Mouse (Mus musculus) c-Kit-positive CD71-positive TER-119-negative erythroid progenitor cells, embryonic 14.5 days (primary cell): ENCODE measurements around the gene 4833427G06Rik.
"Not testable (repeated sequence)": the region's sequence is repeated elsewhere in the genome, so short reads cannot be mapped to it uniquely, and the experiment has no call there.

Experiments
- DNase-seq: peaks from one replicate; pipeline ENCODE4 v3.0.0-alpha.2; 2013; ENCODE audit warnings: low read depth

The 4833427G06Rik gene

DNA sequence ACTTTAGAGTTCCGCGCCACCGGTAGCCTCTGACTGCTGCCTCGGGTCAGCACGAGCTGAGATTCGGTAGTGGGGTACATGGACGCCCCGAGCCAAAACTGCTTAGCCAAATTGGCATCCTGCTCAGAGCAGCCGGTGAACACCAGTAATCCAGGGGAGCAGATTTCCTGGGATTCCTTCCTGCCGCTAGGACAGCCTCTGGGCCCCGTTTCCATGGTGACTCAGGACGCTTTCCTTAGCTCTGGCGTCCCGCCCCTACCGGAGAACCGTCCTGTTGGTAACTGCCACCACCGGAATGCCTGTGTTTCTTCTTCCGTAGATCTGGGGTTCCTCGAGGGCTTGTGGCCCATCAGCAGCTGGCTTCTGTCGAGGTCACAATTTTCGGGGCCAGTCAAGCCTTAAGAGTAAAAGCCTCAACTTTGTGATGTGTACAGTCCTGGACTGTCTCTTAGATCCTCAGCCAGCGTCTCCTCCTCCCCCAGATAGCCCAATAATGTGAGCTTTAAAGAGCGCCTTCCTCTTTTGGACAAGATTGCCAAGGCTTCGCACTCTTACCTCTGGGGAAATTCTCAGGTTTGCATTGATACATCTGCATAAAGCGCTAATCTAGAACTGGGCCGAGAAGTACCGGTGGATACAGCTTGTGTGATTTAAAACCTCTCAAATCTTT is at the start of gene 4833427G06Rik:
Gene 4833427G06Rik, minus strand, starts transcription at position 323 of the 670 bp plus-strand sequence.
- DNase-seq = no peak

GRCm38 (mm10) chr9:51147294-51147693 is 45.4 kb upstream of the 4833427G06Rik start:
- DNase-seq = no peak

DNA sequence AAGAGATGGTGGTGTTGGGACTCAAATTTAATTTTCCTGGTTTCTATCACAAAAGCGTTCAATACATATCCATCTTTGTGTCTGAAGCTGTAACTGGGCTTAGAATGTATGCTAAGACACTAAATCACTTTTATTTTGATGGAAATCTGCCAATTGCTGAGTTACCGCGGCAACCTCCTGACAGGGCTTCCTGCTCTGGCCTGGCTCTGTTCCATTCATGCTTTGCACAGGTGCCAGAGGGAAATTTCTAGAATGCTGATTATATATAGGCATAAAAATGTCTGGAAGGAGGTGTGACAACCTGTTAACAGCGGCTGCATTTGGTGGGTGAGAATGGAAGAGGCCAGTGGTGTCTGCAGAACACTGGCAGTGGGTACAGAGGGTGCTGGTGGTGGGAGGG is 44.6 kb upstream of the 4833427G06Rik start:
- DNase-seq = no peak

DNA sequence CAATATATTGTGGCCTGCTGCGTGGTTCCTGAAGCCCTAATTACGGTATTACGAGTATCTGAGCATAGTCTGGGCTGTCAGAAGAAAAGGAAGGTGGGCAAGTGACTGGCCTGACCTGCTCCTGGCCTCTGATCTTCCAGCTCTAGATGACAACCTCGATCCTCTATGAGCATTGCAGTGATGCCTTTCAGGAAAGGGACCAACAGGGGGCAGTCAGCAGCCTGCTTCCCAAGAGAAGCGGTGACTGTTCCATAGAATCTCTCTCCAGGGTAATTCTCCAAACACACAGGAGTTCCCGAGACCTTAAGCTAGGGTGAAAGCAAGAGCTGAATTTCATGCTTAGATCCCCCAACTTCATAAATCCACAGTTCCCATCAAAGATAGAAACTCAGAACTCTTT is 42.3 kb upstream of the 4833427G06Rik start:
- DNase-seq = no peak

DNA sequence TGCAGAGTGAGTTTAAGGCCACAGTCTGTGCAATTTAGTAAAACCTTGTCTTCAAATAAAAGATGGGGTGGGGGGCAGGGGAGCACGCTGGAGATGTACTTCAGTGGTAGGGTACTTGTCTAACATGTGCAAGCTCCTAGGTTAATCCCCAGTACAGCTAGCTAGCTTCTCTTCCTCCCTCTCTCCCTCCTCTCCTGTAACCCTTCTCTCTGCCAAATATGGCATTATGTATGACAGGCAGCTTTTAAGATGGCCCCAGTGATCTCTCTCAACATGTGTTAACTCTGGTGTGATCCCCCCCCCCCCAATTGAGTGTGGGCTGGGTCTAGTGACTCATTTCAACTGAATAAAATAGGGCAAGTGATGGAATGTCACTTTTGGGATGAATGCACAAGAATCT is 41.6 kb upstream of the 4833427G06Rik start:
- DNase-seq = no peak

DNA sequence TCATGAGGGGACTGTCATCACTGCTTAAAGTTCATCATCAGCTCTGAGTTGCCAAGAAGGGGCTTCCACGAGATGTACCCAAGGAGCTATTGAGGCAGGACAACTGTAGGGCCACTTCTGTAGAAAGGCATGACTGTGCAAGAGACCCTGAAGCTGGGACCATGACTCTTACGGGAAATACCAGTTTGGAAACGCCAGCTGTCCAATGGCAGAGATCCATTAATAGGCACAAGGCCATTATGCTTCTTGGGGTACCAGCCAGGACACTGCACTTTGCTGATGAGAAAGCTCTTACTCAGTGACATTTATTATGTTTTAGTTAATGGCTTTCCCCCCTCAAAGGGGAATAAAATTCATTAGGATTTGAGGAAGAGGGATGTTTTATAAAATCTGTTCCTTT is 38.8 kb upstream of the 4833427G06Rik start:
- DNase-seq = no peak

DNA sequence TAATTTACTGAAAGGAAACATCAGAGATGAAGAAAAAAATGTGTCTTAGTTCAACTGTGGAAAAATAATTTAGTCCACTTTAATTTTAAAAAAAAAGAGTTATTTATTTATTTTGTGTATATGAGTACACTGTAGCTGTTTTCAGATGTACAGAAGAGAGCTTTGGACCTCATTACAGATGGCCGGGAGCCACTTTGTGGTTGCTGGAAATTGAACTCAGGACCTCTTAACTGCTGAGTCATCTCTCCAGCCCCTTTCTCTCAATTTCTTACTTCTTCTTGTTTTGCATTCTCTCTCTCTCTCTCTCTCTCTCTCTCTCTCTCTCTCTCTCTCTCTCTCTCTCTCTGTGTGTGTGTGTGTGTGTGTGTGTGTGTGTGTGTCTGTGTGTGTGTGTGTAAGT is 37.5 kb upstream of the 4833427G06Rik start:
- not testable (repeated sequence) for DNase-seq

GRCm38 (mm10) chr9:51138301-51138700 is 36.4 kb upstream of the 4833427G06Rik start:
- DNase-seq = no peak

DNA sequence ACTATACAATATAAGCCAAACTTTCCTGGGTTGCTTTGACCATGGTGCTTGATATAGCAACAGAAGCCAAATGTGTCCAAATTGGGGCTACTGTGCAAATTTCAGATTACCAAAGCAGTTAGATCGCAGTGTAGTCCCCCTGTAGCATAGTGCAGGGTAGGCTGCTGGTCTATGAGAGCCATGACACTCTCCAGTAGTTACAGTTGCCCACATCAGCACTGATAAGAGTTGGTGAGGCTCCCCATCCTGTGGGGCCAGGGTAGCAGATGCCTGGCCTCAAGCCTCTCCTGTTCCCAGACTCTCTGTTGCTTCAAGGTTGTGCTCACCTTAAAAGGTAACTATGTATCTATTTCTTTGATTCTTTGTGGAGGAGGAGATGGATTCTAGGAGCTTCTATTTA is 36.0 kb upstream of the 4833427G06Rik start:
- no peak for DNase-seq

- no peak for DNase-seq
Observed at GRCm38 (mm10) chr9:51137432-51137831, 35.6 kb upstream of the 4833427G06Rik start.

- DNase-seq = peak; percentile 29
Observed at GRCm38 (mm10) chr9:51136985-51137384, 35.1 kb upstream of the 4833427G06Rik start.

- no peak for DNase-seq
Observed at GRCm38 (mm10) chr9:51114767-51115166, 12.9 kb upstream of the 4833427G06Rik start.

GRCm38 (mm10) chr9:51105751-51106150 is 3.9 kb upstream of the 4833427G06Rik start:
- no peak for DNase-seq

GRCm38 (mm10) chr9:51103808-51104514 is 2.1 kb upstream of the 4833427G06Rik start:
- no peak for DNase-seq

DNA sequence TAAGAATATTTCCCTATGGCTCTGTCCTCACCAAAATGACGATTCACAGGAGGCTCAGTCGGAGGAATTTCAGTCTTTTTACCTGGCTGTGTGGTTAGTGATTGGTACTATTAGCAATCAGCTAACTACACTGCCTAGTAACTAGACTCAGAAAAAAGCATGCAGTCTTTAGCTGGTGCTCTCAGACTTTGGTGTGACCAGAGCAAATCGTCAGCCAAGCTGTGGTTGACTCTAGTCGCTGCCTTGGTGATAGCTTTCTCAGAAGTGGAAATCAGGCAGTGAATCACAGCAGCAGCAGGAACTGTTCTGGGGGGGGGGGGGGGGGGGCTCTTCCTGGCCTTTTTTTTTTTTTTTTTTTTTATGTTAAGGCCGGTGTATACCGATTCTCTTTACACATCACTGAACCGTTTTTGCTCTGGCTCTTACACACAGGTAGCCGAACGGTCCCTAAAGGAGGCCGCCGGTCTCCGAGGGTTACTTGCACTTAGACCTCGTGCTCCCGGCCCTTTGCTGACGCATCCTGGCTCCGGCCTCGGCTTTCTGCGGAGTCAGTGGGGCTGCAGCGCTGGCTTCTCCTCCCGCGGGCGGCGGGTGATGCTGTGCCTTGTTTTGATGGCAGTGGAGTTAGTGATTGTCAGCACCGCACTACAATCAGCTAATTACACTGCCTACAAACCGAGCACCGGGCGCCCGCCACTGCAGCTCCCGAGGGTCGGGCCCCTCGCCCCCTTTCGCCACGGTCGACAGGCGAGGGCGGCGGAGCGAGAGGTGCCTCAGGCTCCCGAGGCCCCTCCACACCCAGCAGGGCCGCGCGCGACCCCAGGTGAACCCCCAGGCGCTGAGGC is 1.3 kb upstream of the 4833427G06Rik start:
- no peak for DNase-seq

DNA sequence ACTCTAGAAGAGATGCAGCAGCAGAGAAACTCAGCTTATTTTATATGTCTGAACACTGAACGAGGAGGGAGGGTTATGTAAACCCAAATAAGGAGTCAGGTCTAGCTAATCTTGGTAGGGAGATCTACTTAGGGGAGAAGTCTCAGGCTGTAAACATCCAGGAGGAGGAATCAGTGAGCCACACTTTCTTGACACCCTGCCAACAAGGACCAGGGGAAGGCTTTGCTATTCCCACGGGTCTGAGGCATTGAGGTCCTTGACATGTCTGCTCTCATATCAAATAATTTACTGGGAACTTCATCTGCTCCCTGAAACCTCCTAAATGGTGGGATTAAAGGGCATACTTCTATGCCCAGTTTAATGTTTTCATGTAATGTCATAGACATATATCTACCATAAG is 5.6 kb downstream of the 4833427G06Rik start:
- DNase-seq = no peak

DNA sequence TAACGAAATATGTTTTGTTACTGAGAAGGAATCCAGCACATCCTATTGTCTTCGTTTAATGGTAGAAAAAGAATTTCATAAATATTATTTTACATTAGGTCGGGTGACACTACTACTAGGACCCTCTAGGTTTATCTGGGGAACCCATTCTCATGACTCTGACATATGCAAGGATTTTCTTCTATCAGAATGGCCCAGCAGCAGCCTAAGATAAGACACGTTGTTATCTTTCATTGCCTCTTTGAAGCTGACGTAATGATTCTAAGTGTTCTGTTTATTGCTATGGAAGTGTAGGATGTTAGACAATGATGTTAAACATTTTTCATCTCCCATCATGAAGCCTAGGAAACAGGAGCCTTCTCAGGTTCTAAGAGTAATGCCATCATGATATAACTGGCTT is 8.2 kb downstream of the 4833427G06Rik start:
- DNase-seq = peak; percentile 52

DNA sequence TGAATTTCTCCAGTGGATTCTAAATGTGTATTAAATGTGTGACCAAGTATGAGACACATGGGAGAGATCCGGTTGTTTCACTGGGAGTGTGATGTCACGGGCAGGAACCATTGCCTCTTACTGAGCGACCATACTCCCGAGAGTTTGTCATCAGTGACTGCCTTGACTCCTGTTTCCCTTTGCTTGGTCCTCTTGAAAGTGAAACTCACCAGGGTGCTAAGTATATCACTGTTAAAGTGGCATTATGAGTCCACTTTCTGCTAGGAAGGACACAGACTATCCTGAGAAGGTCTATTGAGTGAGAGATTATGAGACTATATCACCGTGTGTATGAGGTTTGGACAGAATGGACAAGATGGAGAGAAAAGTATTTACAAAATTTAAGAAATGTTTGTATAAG is 20.3 kb downstream of the 4833427G06Rik start:
- no peak for DNase-seq

DNA sequence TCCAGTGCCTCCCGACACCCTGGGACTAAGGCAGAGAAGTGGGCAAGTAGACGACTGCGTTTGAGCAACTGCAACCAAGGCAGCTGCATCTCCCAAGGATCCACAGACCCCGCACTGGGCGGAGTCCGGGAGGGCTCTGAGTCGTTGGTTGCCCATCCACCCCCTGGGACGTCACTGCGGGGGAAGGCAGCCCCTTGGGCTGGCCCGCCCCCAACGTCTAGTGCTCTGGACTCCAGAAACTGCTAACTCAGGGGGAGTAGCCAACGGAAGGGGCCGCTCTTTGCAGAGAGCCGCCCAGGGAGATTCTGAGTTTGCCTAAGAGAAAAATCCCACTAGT is 24.9 kb downstream of the 4833427G06Rik start, which contains the start of gene Layn:
Gene Layn, minus strand, starts transcription at position 116 of the 337 bp plus-strand sequence.
- DNase-seq = peak; percentile 44

DNA sequence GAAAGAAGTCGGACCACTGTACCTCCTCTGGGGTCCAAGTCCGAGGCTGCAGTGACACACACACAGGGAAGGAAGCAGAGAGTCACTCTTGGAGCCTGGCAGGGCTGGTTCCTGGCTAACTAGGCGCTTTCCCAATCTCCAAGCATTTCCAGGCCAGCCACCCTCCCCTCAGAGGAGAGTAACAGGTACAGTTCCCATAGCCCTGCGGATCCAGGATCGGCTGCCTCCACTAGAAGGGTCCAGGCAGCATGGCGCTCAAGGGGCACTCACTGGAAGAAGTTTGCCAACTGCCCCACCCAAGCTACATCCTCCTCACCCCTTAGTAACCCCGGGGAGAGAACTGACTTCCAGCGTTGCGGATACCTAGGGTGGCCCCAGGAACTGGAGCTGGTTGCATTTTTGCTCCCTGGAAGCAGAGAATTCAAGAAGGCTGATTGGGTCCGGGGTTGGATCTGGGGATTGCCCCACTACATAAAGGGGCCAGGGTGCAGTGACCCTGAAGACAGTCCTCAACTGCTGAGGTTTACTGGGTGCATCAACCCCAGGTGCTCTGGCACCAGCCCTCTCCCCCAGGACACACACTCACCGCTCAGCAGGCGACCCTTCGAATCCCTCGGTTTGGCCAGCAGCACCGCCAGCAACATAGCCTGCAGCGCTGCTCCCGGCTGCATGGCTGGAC is 25.4 kb downstream of the 4833427G06Rik start:
- no peak for DNase-seq

DNA sequence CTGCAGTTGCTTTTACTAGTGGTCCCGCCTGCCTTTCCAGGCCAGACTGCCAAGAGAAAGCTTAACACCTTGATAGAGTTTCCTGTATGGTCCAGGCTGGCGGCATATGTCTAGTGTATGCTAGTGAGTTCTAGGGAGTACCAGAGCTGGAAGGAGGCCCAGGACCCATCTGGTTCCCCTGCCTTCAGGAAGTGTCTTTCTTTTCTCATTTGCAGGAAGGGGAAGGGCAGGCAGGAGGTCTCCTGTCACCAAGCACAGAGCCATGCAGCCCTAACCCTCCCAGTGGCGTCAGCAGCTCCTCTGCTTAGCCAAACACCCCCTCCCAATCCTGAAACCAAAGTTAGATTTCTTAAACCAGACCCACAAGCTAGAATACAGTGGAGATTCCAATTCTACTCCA is 26.1 kb downstream of the 4833427G06Rik start:
- DNase-seq = no peak

DNA sequence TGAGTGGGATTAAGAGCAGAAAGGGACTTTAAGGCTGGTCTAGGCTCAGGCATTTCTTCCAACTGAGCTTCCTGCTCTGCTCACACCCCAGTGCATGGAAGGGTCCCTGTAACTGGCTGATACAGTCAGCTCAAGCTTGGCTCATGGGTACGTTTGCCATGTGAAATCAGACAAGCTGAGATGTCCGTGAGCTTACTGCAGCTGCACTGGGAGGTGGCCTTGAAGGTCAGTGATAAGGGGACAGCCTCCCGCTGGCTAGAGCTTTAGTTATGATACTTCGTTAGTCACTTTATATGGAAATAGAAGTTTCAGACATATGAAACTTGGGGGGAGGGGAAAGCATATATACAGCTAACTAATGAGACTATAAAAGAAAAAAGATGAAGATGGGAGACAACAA is 31.1 kb downstream of the 4833427G06Rik start:
- no peak for DNase-seq
